In the genomic region with DNA sequence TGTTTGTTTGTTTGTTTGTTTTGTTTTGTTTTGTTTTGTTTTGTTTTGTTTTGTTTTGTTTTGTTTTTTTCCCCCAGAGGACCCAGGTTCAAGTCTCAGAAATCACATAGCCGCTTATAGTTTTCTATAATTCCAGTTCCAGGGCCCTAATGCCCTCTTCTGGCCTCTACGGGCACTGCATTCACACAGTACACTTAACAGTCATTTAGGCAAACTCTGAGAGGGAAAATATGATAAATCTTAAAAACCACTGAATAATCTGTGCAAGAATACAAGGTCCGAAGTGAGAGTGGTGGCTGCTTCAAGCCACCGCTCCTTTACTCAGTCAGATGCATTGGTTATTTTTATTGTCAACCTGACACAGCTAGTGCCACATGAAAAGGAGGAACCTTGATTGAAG, we compare ENCODE assay signal across 9 mouse cellular contexts. TPM values are rescaled to one million over a fixed set of nuclear protein-coding genes. Genes with fewer than 3 reads are reported as not detected.
A peak's percentile ranks its signal among the peaks of the same experiment; 100 is the strongest.
DNase-seq lines count a peak whose midpoint lies in the region; ATAC-seq and TF ChIP-seq lines count a peak whose summit lies in the region.
"Had no signal": no experiment of that assay in that cellular context is flagged by ENCODE, and none has a peak within 500 bp of the region (broad histone marks: within the 10 kb centered on the region; RNA-seq: fewer than 3 reads in every experiment).

No protein-coding gene starts in this region.

- H3K27me3 ChIP-seq in heart, embryonic 15.5 days, result no peaks in the 10 kb centered on the region
- H3K27me3 ChIP-seq in lung, embryonic 14.5 days (ENCODE audit: insufficient read depth, low read length), result no peaks in the 10 kb centered on the region
- H3K27me3 ChIP-seq in stomach, postnatal 0 days (ENCODE audit: control insufficient read depth, insufficient read depth, low read length), result no peaks in the 10 kb centered on the region

- no peaks in the 10 kb centered on the region for H3K36me3 ChIP-seq in heart, embryonic 15.5 days
- no peaks in the 10 kb centered on the region for H3K36me3 ChIP-seq in lung, embryonic 14.5 days (ENCODE audit: insufficient read depth)
- no peaks in the 10 kb centered on the region for H3K36me3 ChIP-seq in stomach, postnatal 0 days (ENCODE audit: control insufficient read depth, insufficient read depth, low read length)

- peak; percentile 51 for TF ChIP-seq CTCF in lung, embryonic 14.5 days (IDR thresholded peaks at IDR 0.05; ENCODE audit: low read depth)
- TF ChIP-seq CTCF in stomach, postnatal 0 days (IDR thresholded peaks at IDR 0.05; ENCODE audit: low read depth), result peak; percentile 66

- WGBS in heart, embryonic 15.5 days, result 97% methylated on average over 4 of the region's 4 CpGs
- WGBS in lung, embryonic 14.5 days, result 89% methylated on average over 4 of the region's 4 CpGs
- WGBS in stomach, postnatal 0 days, result 89% methylated on average over 4 of the region's 4 CpGs

- no peak for TF ChIP-seq EP300 in stomach, postnatal 0 days (optimal IDR thresholded peaks at IDR 0.05)

- peaks cover 28% of the 10 kb centered on the region for H3K4me1 ChIP-seq in heart, embryonic 15.5 days (replicated peaks)
- H3K4me1 ChIP-seq in lung, embryonic 14.5 days (ENCODE audit: insufficient read depth), result peaks cover under 1% of the 10 kb centered on the region; the same call in 1 of the 2 replicates
- H3K4me1 ChIP-seq in stomach, postnatal 0 days (replicated peaks; ENCODE audit: control insufficient read depth, insufficient read depth), result peaks cover 2% of the 10 kb centered on the region; the same call in 1 of the 2 replicates

- no peak overlapping the region for H3K9ac ChIP-seq in heart, embryonic 15.5 days
- H3K9ac ChIP-seq in lung, embryonic 14.5 days, result no peak overlapping the region
- no peak overlapping the region for H3K9ac ChIP-seq in stomach, postnatal 0 days (ENCODE audit: low read length)

- H3K4me3 ChIP-seq in heart, embryonic 15.5 days, result no peak overlapping the region
- H3K4me3 ChIP-seq in lung, embryonic 14.5 days (ENCODE audit: low read depth, low read length), result no peak overlapping the region
- no peak overlapping the region for H3K4me3 ChIP-seq in stomach, postnatal 0 days (ENCODE audit: low read depth, low read length)
- H3K4me3 ChIP-seq: erythroblast, embryonic 14.5 days had no signal

- no peak overlapping the region for H3K4me2 ChIP-seq in heart, embryonic 15.5 days
- no peak overlapping the region for H3K4me2 ChIP-seq in lung, embryonic 14.5 days
- H3K4me2 ChIP-seq in stomach, postnatal 0 days (replicated peaks; ENCODE audit: low read depth), result no peak overlapping the region

- ATAC-seq in heart, embryonic 15.5 days (replicated peaks; ENCODE audit: insufficient number of reproducible peaks, insufficient read depth, low FRiP score, low read depth), result no peak
- no peak for ATAC-seq in lung, embryonic 14.5 days (ENCODE audit: insufficient read depth)
- ATAC-seq in stomach, postnatal 0 days (ENCODE audit: low FRiP score, low TSS enrichment), result no peak

- H3K9me3 ChIP-seq in heart, embryonic 15.5 days (replicated peaks), result no peaks in the 10 kb centered on the region
- no peaks in the 10 kb centered on the region for H3K9me3 ChIP-seq in lung, embryonic 14.5 days (ENCODE audit: low read depth, low read length)
- no peaks in the 10 kb centered on the region for H3K9me3 ChIP-seq in stomach, postnatal 0 days (ENCODE audit: control insufficient read depth, low read length)

- intact Hi-C loops in heart, postnatal 25 days (cut with DNase I), result no loop called here

- peak overlapping the region; percentile 54; the same call in 1 of the 2 replicates for H3K27ac ChIP-seq in heart, embryonic 15.5 days
- no peak overlapping the region for H3K27ac ChIP-seq in lung, embryonic 14.5 days (ENCODE audit: low read depth)
- H3K27ac ChIP-seq in stomach, postnatal 0 days (replicated peaks), result no peak overlapping the region

- DNase-seq in heart, postnatal 25 days (ENCODE audit: low spot score), result no peak
- peak; percentile 52 for DNase-seq in lung, embryonic 14.5 days
- DNase-seq in lung, adult 18-20 months, result no peak
- DNase-seq in R1 (ENCODE audit: low read depth, low spot score), result peak; percentile 31
- DNase-seq in stomach, postnatal 0 days (ENCODE audit: low spot score), result no peak
- DNase-seq in adrenal gland, postnatal 25 days, result no peak
- DNase-seq: gastrocnemius, postnatal 36 days had no signal

RNA-seq across cellular contexts. Expression of gene Wipi1, which starts 15.9 kb away (rescaled TPM):
- polyA plus RNA-seq in heart, embryonic 15.5 days (2015; fragmentation: Nextera tagmentation; extraction: Ambion mirVana), result 50.9 and 54.1 TPM in 2 replicates
- 100 to 1,000 TPM; 105 to 107 TPM for total RNA-seq in heart, postnatal 25 days (2021)
- polyA plus RNA-seq in lung, embryonic 14.5 days (2014; fragmentation: Nextera tagmentation; extraction: Ambion mirVana), result 24.1 and 24.9 TPM in 2 replicates
- 35.3 and 40.5 TPM in 2 replicates for polyA plus RNA-seq in stomach, postnatal 0 days (2015; fragmentation: Nextera tagmentation; extraction: Ambion mirVana)
- total RNA-seq in adrenal gland, postnatal 25 days (2021), result 42.7 and 65.8 TPM in 2 replicates

RNA-seq across cellular contexts. Expression of gene Prkar1a, which starts 21.6 kb away (rescaled TPM):
- polyA plus RNA-seq in heart, embryonic 15.5 days (2015; fragmentation: Nextera tagmentation; extraction: Ambion mirVana), result 426 and 427 TPM in 2 replicates
- total RNA-seq in heart, postnatal 25 days (2021), result 100 to 1,000 TPM; 330 to 341 TPM
- 408 and 411 TPM in 2 replicates for polyA plus RNA-seq in lung, embryonic 14.5 days (2014; fragmentation: Nextera tagmentation; extraction: Ambion mirVana)
- 176 and 177 TPM in 2 replicates for polyA plus RNA-seq in stomach, postnatal 0 days (2015; fragmentation: Nextera tagmentation; extraction: Ambion mirVana)
- total RNA-seq in adrenal gland, postnatal 25 days (2021), result 345 and 386 TPM in 2 replicates

Comparison
In these comparisons a context has a peak if more than half of its experiments do, and no peak if none do; other contexts are left out.
1. DNase-seq: peak in lung, embryonic 14.5 days (single experiment) and R1 (single experiment); none in heart, postnatal 25 days (single experiment), lung, adult 18-20 months (0 of 2), stomach, postnatal 0 days (single experiment) and adrenal gland, postnatal 25 days (single experiment).